Mouse (Mus musculus) stomach, embryonic 16.5 days (tissue): Measurements from ENCODE around the gene Syn2. TPM values are rescaled to one million over a fixed set of nuclear protein-coding genes. Genes with fewer than 3 reads are reported as not detected.

Experiments used
- ATAC-seq: fragments of 200-750 bp; cut with Nextera tagmentation; 2 replicates; pipeline ENCODE4 v1.8.0; 2017; ENCODE audit warnings: moderate number of reproducible peaks, moderate TSS enrichment; ENCODE audit not compliant: insufficient read depth, low FRiP score
- H3K27ac ChIP-seq: fragments of 300-500 bp; sonication (generic); 2 replicates; pipeline ENCODE4 v1.5.1; 2014; ENCODE audit warnings: low read length
- H3K27me3 ChIP-seq: fragments of 300-500 bp; sonication (generic); 2 replicates; pipeline ENCODE4 v1.6.1; 2014; ENCODE audit warnings: low read length, control low read depth, mixed read lengths; ENCODE audit not compliant: control insufficient read depth, insufficient read depth
- H3K36me3 ChIP-seq: fragments of 300-500 bp; sonication (generic); 2 replicates; pipeline ENCODE4 v1.6.1; 2014; ENCODE audit warnings: low read length; ENCODE audit not compliant: control insufficient read depth, insufficient read depth
- H3K4me1 ChIP-seq: fragments of 300-500 bp; sonication (generic); 2 replicates; pipeline ENCODE4 v1.6.1; 2014; ENCODE audit warnings: low read length, control low read depth, mixed read lengths; ENCODE audit not compliant: control insufficient read depth, insufficient read depth
- H3K4me2 ChIP-seq: fragments of 300-500 bp; sonication (generic); 2 replicates; pipeline ENCODE4 v1.6.1; 2014; ENCODE audit warnings: low read depth, low read length, mixed read lengths
- H3K4me3 ChIP-seq: fragments of 300-500 bp; sonication (generic); replicated peaks from 2 replicates; pipeline ENCODE4 v1.5.1; 2014; ENCODE audit warnings: mild to moderate bottlenecking, low read length
- H3K9ac ChIP-seq: fragments of 300-500 bp; sonication (generic); 2 replicates; pipeline ENCODE4 v1.6.1; 2014; ENCODE audit warnings: low read length
- H3K9me3 ChIP-seq: fragments of 300-500 bp; sonication (generic); replicated peaks from 2 replicates; pipeline ENCODE4 v1.6.1; 2016; ENCODE audit warnings: low read length, control low read depth; ENCODE audit not compliant: control insufficient read depth
- WGBS: fragments of 180-500 bp; shearing (Covaris S2); extraction: QIAGEN DNeasy Blood & Tissue Kit; methylation state at CpG from one replicate; pipeline ENCODE4 v1.1.7; 2014; 5-methylcytosine and 5-hydroxymethylcytosine counted together
- polyA plus RNA-seq: library from polyadenylated mRNA; unstranded; fragments of >200 nt; fragmentation: Nextera tagmentation; extraction: Ambion mirVana; gene quantifications from 2 replicates; pipeline ENCODE4 v1.2.1, GENCODE M21; 2015

Syn2 gene
- polyA plus RNA-seq, 1 experiment from 2014 or later: 2.2 TPM

DNA sequence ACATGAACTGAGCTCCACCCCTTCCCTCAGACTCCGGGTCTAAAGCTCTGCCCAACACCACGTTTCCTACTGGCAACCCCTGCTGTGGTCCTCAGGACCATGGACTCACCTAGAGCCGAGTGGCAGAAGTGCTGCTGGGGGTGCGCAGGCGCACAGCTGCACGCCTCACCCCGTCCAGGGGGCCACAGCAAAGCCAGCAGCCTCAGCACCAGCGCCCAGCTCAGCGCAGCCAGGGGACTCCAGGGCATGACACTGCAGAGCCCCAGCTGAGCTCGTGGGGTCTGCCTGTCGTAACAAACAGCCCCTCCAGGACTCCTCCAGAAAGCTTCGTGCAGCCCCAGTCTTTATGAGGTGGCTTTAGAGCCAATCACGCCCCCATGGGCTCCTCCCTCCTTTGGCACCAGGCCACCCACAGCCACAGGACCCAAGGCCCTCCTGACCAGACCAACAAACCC, 116.9 kb downstream of the Syn2 start:
- H3K27ac ChIP-seq: no peak overlapping the region
- peaks cover 12% of the 10 kb centered on the region for H3K4me1 ChIP-seq
- H3K36me3 ChIP-seq: no peaks in the 10 kb centered on the region
- H3K27me3 ChIP-seq: no peaks in the 10 kb centered on the region
- H3K9me3 ChIP-seq: no peaks in the 10 kb centered on the region
- peak overlapping the region; percentile 47 for H3K9ac ChIP-seq
- H3K4me2 ChIP-seq: peak overlapping the region; percentile 56
- peak; percentile 44; the same call in 1 of the 2 replicates for ATAC-seq
- WGBS: 5% methylated on average over 13 of the region's 13 CpGs
- peak overlapping the region; percentile 34 for H3K4me3 ChIP-seq

DNA sequence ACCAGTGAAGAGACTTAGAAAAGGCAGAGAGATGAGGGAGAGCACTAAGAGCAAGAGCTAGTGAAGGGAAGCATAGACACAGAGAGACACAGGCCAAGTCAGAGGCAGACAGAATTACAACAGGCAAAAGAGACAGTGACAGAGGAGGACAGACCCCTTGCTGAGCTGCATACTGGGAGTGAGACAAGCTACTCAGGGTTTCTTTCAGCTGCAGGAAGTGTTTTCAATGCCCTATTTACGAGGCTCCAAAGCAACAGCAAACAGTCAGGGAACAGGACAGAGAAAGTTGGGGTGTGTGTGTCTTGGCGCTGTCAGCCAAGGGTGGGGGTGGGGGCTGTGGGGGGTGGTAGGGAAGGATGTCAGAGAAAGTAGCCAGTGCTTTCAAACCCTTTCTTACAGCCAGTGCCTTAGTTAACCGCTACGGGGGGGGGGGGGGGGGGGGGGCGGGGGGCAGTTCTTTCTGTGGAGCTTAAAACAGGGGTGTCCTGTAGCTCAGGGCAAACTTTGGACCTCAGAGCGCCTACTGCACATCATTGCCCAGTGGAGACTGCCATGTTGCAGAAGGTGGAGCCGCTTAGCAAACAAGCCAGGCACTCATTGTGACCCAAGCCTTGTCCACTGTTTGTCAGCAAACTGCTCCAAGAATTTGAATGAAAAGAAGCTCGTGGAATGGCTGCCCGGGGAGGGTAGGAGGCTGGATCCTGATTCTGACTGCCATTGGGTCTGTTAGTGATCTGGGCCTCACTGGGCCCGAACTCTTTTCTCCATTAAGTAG, 117.6 kb downstream of the Syn2 start, which contains the start of gene Timp4:
Gene Timp4, minus strand, starts transcription at position 107 of the 775 bp plus-strand sequence.
- ATAC-seq: no peak
- H3K27ac ChIP-seq: no peak within 1 kb of the TSS
- H3K4me1 ChIP-seq: peaks cover 12% of the 10 kb centered on the region
- H3K27me3 ChIP-seq: no peaks in the 10 kb centered on the region
- H3K4me3 ChIP-seq: peak within 1 kb of the TSS; percentile 34
- no peaks in the 10 kb centered on the region for H3K36me3 ChIP-seq
- H3K9me3 ChIP-seq: no peaks in the 10 kb centered on the region
- peak within 1 kb of the TSS; percentile 47 for H3K9ac ChIP-seq
- 41% methylated on average over 7 of the region's 10 CpGs for WGBS
- H3K4me2 ChIP-seq: peak within 1 kb of the TSS; percentile 56

DNA sequence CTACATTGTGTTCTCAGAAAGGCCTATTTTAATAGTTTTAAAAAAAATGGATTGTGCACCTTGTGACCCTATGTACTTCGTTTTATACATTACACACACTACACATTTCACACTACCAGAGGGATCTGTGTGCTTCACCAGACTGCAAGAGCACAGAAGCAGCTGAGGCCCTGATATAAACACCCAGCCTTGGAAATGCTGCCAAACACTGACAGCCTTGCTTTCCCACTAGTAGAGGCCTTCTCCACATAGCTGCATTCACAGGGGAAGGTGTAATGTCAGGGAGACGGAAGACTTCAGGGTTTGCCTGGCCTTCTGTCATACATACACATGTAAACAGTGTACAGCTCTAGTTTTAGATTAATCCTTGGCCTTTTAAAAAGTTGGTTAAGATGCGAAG, 120.5 kb downstream of the Syn2 start:
- H3K27ac ChIP-seq: no peak overlapping the region
- H3K9ac ChIP-seq: no peak overlapping the region
- H3K4me2 ChIP-seq: no peak overlapping the region
- H3K36me3 ChIP-seq: no peaks in the 10 kb centered on the region
- no peak for ATAC-seq
- no peak overlapping the region for H3K4me3 ChIP-seq
- no peaks in the 10 kb centered on the region for H3K9me3 ChIP-seq
- no peaks in the 10 kb centered on the region for H3K27me3 ChIP-seq
- 60% methylated on average over 3 of the region's 3 CpGs for WGBS
- peaks cover 12% of the 10 kb centered on the region for H3K4me1 ChIP-seq

DNA sequence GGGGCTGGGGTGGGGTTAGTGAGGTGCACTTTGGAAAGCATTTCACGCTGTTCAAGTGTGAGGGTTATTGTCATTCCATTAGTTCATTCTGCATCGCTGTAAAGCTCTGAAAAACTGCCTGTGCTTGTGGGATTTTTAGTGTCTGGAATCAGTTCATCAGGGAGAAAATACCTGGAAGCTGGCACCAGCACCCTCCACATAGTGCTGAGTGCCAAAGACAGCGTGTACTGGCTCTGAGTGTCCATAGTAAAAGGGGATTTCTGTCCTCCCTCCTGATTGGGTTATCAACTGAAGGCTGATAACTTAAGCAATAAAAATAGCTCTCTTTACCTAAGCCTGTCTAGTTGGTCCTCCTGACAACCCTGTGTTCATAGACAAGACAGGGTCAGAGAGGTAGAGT, 125.8 kb downstream of the Syn2 start:
- no peaks in the 10 kb centered on the region for H3K4me1 ChIP-seq
- no peak overlapping the region for H3K4me2 ChIP-seq
- ATAC-seq: no peak
- WGBS: 79% methylated on average over 3 of the region's 3 CpGs
- no peak overlapping the region for H3K4me3 ChIP-seq
- H3K27me3 ChIP-seq: no peaks in the 10 kb centered on the region
- H3K9me3 ChIP-seq: no peaks in the 10 kb centered on the region
- no peak overlapping the region for H3K27ac ChIP-seq
- H3K9ac ChIP-seq: no peak overlapping the region
- H3K36me3 ChIP-seq: no peaks in the 10 kb centered on the region

DNA sequence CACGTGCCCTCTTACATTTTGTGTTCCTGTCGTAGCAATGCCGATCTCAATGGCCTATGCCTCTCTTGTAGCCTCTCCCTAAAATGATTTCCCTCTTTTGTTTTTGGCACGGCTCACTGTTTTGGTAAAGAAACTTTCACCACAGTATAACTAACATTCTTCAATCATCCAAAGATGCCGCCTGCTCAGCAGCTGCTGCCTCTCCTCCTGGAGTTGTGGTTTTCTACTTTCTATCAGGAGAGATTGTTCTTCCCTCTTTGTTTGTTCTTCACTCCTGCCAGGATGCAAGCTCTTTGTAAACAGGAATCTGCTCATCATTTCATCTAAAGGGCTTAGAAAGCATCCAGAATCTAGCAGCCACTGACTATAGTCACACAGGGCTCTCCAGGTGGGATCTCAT, 132.1 kb downstream of the Syn2 start:
- Histone ChIP-seq H3K4me2 (no peak overlapping the region), H3K9ac (no peak overlapping the region), H3K27me3 (no peaks in the 10 kb centered on the region), H3K4me3 (no peak overlapping the region), H3K9me3 (no peaks in the 10 kb centered on the region), H3K27ac (no peak overlapping the region), H3K36me3 (no peaks in the 10 kb centered on the region), H3K4me1 (peaks cover 4% of the 10 kb centered on the region; the same call in 1 of the 2 replicates)
- no peak for ATAC-seq
- 63% methylated on average over 5 of the region's 5 CpGs for WGBS

DNA sequence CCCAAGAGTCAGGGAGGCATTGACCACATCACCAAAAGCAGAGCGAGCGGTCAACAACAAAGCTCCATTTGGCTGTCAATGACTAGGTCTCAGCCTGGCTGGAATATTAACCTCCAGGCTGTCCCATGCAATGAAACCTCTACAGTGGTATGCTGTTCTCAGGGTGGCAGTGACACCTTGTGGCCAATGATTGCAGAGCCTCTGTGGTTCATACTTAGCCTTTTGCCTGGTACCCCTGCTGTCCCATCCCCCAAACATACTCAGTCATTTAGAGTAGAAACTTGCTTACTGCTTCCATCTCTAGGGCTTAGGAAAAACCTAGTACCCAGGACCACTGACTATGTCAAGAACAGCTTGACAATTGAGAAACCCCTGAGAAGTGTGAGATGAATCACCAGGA, 133.2 kb downstream of the Syn2 start:
- Histone ChIP-seq H3K9me3 (no peaks in the 10 kb centered on the region), H3K27me3 (no peaks in the 10 kb centered on the region), H3K4me1 (peaks cover 9% of the 10 kb centered on the region; the same call in 1 of the 2 replicates), H3K4me2 (no peak overlapping the region), H3K9ac (no peak overlapping the region), H3K4me3 (no peak overlapping the region), H3K36me3 (no peaks in the 10 kb centered on the region), H3K27ac (no peak overlapping the region)
- WGBS: 53% methylated on average over 2 of the region's 2 CpGs
- peak; percentile 74 for ATAC-seq

DNA sequence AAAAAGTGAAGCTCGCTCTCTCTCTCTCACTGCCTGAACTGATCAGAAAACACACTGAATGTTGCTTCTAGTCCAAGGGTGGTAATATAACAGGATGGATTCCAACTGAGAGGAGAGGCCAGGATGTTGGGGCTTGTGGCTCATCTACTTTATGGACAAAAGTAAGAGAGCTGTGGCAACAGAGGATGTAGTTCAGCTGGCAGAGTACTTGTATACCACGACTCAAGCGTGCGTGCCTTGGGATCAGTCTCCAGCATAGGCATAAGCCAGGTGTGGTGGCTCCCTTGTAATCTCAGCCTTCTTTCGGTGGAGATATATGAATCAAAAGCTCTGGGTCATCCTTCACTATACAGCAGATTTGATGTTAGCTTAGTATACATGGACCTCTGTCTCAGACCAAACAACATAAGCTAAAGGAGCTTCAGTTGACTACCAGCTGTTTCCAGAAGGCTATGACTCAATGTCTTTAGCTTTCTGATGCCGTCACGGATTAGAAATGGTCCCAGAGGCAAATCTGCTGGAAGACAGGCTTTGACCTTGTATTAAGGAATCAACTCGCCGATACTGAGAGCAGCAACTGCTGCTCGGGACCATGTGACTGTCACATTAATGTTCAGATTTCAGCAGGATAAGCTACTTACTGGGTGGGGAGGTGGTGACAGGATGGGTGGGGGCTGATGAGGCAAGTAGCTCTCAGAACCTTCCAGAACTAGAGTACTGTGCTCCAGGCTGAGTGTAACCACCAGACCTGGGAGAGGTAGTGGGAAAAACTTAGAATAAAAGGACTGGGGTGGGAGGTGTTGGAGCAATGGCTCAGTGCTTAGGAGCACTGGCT, 134.1 kb downstream of the Syn2 start:
- Histone ChIP-seq H3K4me3 (no peak overlapping the region), H3K27ac (no peak overlapping the region), H3K9me3 (no peaks in the 10 kb centered on the region), H3K9ac (no peak overlapping the region), H3K4me1 (peaks cover 9% of the 10 kb centered on the region; the same call in 1 of the 2 replicates), H3K27me3 (no peaks in the 10 kb centered on the region), H3K36me3 (no peaks in the 10 kb centered on the region), H3K4me2 (no peak overlapping the region)
- 79% methylated on average over 10 of the region's 10 CpGs for WGBS
- no peak for ATAC-seq

DNA sequence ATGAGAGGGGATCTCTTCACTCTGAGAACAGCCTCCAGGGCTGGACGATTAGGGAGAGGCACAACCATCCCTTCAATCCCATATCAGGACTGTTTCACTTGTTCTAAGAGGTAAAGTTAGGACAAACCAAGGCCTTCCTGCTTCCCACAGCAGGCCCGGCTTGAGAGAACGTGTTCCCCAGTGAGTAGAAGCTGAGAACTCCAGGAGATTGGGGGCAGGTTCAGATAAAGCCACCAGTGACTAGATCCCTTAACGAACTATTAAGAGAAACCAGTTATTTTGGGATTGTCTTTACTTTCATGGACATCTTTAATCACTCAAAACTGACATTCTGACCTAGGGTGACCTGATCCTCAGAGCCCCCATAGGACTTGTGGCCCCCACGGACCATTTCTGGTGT, 134.9 kb downstream of the Syn2 start:
- Histone ChIP-seq H3K9ac (no peak overlapping the region), H3K4me2 (no peak overlapping the region), H3K4me3 (no peak overlapping the region), H3K27ac (no peak overlapping the region), H3K4me1 (peaks cover 9% of the 10 kb centered on the region; the same call in 1 of the 2 replicates), H3K36me3 (no peaks in the 10 kb centered on the region), H3K9me3 (no peaks in the 10 kb centered on the region), H3K27me3 (no peaks in the 10 kb centered on the region)
- 74% methylated on average over 5 of the region's 5 CpGs for WGBS
- no peak for ATAC-seq

DNA sequence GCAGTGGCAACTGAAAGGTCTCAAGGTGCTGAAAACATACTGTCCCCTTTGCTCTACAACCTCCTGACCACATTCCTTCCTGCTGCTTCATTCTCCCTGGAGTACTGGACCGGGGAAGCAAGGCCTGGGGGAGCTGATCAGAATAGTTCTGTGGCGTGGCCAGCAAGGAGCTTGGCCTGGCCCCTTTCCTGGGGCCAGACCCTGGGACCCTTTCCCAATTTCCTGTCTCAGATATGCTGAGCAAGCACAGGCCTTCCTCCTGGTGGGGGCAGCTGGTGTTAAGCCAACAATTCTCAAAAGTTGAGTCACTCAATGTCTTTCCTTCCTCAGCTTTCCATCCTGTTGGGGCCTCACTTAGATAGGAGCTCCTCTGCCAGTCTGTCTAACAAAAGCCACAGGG, 135.4 kb downstream of the Syn2 start:
- Histone ChIP-seq H3K4me3 (no peak overlapping the region), H3K4me1 (peaks cover 9% of the 10 kb centered on the region; the same call in 1 of the 2 replicates), H3K27me3 (no peaks in the 10 kb centered on the region), H3K9me3 (no peaks in the 10 kb centered on the region), H3K4me2 (no peak overlapping the region), H3K9ac (no peak overlapping the region), H3K36me3 (no peaks in the 10 kb centered on the region), H3K27ac (no peak overlapping the region)
- 69% methylated on average over 2 of the region's 2 CpGs for whole genome bisulfite sequencing
- ATAC-seq: no peak
